Mouse (Mus musculus) CH12.LX (cell line): ENCODE results near the gene Csrnp1.
A peak's percentile ranks its signal among the peaks of the same experiment; 100 is the strongest.

Experiments used
- BHLHE40 ChIP-seq: IDR thresholded peaks from 2 replicates; pipeline ENCODE4 v1.6.1; 2011; ENCODE audit warnings: mild to moderate bottlenecking, low read depth, low read length, improper control_type of control experiment
- CTCF ChIP-seq, 2 experiments: IDR thresholded peaks in 1 of 2; conservative IDR thresholded peaks in 1 of 2; 2 replicates each; pipeline ENCODE4 v1.5.1; 2011 to 2012; ENCODE audit warnings: low read depth in 2 of 2, low read length in 2 of 2, improper control_type of control experiment in 1 of 2, inconsistent platforms in 1 of 2, mild to moderate bottlenecking in 1 of 2, moderate library complexity in 1 of 2
- E2F4 ChIP-seq: IDR thresholded peaks from 2 replicates; pipeline ENCODE4 v1.6.1; 2011; ENCODE audit warnings: low read depth, low read length, improper control_type of control experiment; ENCODE audit not compliant: insufficient replicate concordance
- ELF1 ChIP-seq: IDR thresholded peaks from 2 replicates; pipeline ENCODE4 v1.6.1; 2014; ENCODE audit warnings: low read depth, mild to moderate bottlenecking, inconsistent platforms, low read length, improper control_type of control experiment
- EP300 ChIP-seq: IDR thresholded peaks from 2 replicates; pipeline ENCODE4 v1.6.1; 2011; ENCODE audit warnings: low read length, improper control_type of control experiment
- HCFC1 ChIP-seq: IDR thresholded peaks from 2 replicates; pipeline ENCODE4 v1.6.1; 2012; ENCODE audit warnings: low read depth, mild to moderate bottlenecking, inconsistent platforms, low read length, improper control_type of control experiment
- KAT2A ChIP-seq: IDR thresholded peaks from 2 replicates; pipeline ENCODE4 v1.6.1; 2012; ENCODE audit warnings: low read length, improper control_type of control experiment, inconsistent platforms; ENCODE audit not compliant: insufficient replicate concordance
- MAFK ChIP-seq: IDR thresholded peaks from 2 replicates; pipeline ENCODE4 v1.6.1; 2011; ENCODE audit warnings: low read length, improper control_type of control experiment; ENCODE audit not compliant: insufficient replicate concordance
- MYC ChIP-seq: IDR thresholded peaks from 2 replicates; pipeline ENCODE4 v1.6.1; 2011; ENCODE audit warnings: low read depth, mild to moderate bottlenecking, improper control_type of control experiment, low read length
- POLR2A ChIP-seq: IDR thresholded peaks from 2 replicates; pipeline ENCODE4 v1.6.1; 2011; ENCODE audit warnings: low read depth, mild to moderate bottlenecking, improper control_type of control experiment, low read length
- SMC3 ChIP-seq: IDR thresholded peaks from 2 replicates; pipeline ENCODE4 v1.6.1; 2011; ENCODE audit warnings: low read depth, low read length, improper control_type of control experiment
- USF2 ChIP-seq: conservative IDR thresholded peaks from 2 replicates; pipeline ENCODE4 v1.6.1; 2011; ENCODE audit warnings: low read depth, low read length, improper control_type of control experiment
- ZNF384 ChIP-seq: IDR thresholded peaks from 2 replicates; pipeline ENCODE4 v1.6.1; 2012; ENCODE audit warnings: low read depth, low read length, improper control_type of control experiment, inconsistent platforms

DNA sequence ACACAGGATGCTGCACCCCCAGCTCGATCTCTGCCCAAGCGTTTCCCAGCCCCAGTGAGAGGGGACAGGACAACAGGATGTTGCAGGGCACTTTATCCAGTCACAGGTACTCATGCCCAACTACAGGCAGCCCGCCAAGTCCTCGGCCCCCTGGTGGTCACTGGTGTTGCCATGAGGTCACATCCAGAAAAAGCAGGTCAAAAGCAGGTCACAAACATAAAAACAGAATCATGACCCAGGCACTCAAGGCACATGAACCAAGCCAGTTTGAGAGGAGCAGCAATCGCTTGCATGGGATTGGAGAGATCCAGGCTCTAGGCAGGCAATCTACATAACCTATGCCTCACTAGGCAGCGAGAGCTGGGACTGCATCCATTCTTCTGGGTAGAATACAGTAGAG, 14.2 kb downstream of the Csrnp1 start:
- TF ChIP-seq SMC3 (peak; percentile 49), BHLHE40 (no peak), CTCF (conservative IDR thresholded peaks at IDR 0.05 in 1 of 2, IDR thresholded peaks at IDR 0.05 in 1 of 2; ENCODE audit: low read depth in 2 of 2, low read length in 2 of 2) (peak in 1 of 2 experiments; percentile 65; a peak in 2 of 4 replicates), ZNF384 (no peak), POLR2A (no peak), ELF1 (no peak), EP300 (no peak), MYC (no peak), USF2 (no peak), HCFC1 (no peak), MAFK (no peak), E2F4 (no peak), KAT2A (no peak)
